Mouse (Mus musculus) cortical plate, adult 2 months (tissue): Measurements from ENCODE around the gene Tspo. TPM values are rescaled to one million over a fixed set of nuclear protein-coding genes. Genes with fewer than 3 reads are reported as not detected.

Experiments
- H3K27ac ChIP-seq: fragments of 200-500 bp; 2 replicates; pipeline ENCODE4 v1.5.1; 2012; ENCODE audit warnings: low read length, control low read depth, inconsistent platforms; ENCODE audit not compliant: insufficient read depth
- H3K4me1 ChIP-seq: fragments of 200-500 bp; 2 replicates; pipeline ENCODE4 v1.6.1; 2011; ENCODE audit warnings: low read length; ENCODE audit not compliant: control insufficient read depth, insufficient read depth
- H3K4me3 ChIP-seq: fragments of 200-500 bp; 2 replicates; pipeline ENCODE4 v1.5.1; 2011; ENCODE audit warnings: mild to moderate bottlenecking, low read length, control low read depth; ENCODE audit not compliant: insufficient read depth
- CTCF ChIP-seq: fragments of 200-500 bp; IDR thresholded peaks from 2 replicates; pipeline ENCODE4 v1.5.1; 2011; ENCODE audit warnings: mild to moderate bottlenecking, control low read depth, low read length; ENCODE audit not compliant: insufficient read depth; ENCODE audit errors: extremely low read depth
- POLR2A ChIP-seq: fragments of 200-500 bp; IDR thresholded peaks from 2 replicates; pipeline ENCODE4 v1.6.1; 2011; ENCODE audit warnings: mild to moderate bottlenecking, low read length, control low read depth; ENCODE audit not compliant: insufficient read depth; ENCODE audit errors: extremely low read depth
- polyA plus RNA-seq: library from polyadenylated mRNA; depleted of rRNA; stranded (reverse); fragments of >200 nt; gene quantifications from 2 replicates; pipeline ENCODE4 v1.2.3, GENCODE M21; 2012

Tspo gene
- polyA plus RNA-seq, 1 experiment, result 11.5 TPM

DNA sequence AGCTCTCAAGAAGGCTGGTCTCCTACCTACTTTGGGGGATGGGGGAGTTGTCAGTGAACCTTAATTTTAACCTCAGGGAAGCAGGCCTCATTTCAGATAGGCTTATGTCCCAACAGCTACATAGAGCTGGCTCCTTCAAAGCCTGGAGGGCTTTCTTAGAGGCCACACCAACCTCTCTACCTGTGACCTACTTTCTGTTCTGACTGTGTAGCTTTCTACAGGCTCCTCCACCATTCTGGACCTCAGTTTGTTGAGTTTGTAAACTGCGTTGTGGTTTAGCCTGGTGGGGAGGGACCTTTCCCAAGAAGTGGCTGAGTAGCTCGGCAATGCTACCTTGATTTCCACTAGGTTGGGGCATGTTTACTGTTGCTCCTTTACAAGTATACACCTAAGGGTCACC lies 35.6 kb upstream of the Tspo start:
- no peak overlapping the region for H3K27ac ChIP-seq

GRCm38 (mm10) chr15:83528892-83529291 lies 34.5 kb upstream of the Tspo start:
- Histone ChIP-seq H3K4me3 (no peak overlapping the region), H3K27ac (no peak overlapping the region), H3K4me1 (no peaks in the 10 kb centered on the region)
- TF ChIP-seq CTCF, result no peak
- TF ChIP-seq POLR2A, result no peak

More for the DNA sequence above, 35.6 kb upstream of the Tspo start:
- no peaks in the 10 kb centered on the region for H3K4me1 ChIP-seq
- no peak overlapping the region for H3K4me3 ChIP-seq
- TF ChIP-seq CTCF (no peak), POLR2A (no peak)

DNA sequence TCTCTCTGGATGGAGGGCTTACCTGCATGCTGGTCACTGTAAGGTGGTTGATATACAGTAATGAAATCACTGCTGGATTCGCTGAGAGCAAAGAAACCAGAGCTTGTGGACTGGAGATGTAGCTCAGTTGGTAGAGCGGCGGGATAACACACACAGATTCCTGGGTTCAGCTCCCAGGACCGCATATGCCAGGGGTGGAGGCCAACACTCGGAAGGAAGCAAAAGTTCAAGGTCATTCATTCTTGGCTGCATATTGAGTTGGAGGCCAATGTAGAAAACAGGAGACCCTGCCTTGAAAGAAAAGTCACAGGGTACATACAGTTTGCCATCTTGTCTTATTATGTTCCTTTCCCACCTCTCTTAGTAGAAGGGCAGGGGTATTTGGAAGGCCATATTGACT lies 33.6 kb upstream of the Tspo start:
- no peaks in the 10 kb centered on the region for H3K4me1 ChIP-seq
- TF ChIP-seq CTCF (no peak), POLR2A (no peak)
- no peak overlapping the region for H3K4me3 ChIP-seq
- no peak overlapping the region for H3K27ac ChIP-seq

GRCm38 (mm10) chr15:83530233-83530632 lies 33.2 kb upstream of the Tspo start:
- Histone ChIP-seq H3K4me3 (no peak overlapping the region), H3K4me1 (no peaks in the 10 kb centered on the region), H3K27ac (no peak overlapping the region)
- TF ChIP-seq CTCF, result no peak
- TF ChIP-seq POLR2A, result no peak

DNA sequence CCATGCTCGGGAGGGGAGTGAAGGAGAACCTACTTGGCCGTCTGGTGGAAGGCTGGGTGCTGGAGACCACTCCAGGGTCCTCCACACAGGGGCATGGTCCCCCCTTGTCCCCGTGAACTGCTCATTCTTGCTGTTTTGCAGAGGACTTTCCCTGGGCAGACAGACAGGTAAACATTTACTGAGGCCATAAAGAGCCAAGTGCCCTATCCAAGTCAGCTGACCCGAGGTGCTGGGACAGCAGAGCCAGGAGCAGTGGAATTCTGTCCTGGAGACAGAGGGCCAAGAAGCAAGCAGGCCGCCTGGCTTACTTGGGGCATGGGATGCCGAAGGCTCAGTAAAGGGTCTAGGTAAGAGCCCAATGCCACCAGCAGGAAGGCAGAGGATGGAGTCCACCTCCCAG lies 32.7 kb upstream of the Tspo start:
- Histone ChIP-seq H3K27ac (no peak overlapping the region), H3K4me3 (no peak overlapping the region), H3K4me1 (no peaks in the 10 kb centered on the region)
- TF ChIP-seq POLR2A (no peak), CTCF (no peak)

DNA sequence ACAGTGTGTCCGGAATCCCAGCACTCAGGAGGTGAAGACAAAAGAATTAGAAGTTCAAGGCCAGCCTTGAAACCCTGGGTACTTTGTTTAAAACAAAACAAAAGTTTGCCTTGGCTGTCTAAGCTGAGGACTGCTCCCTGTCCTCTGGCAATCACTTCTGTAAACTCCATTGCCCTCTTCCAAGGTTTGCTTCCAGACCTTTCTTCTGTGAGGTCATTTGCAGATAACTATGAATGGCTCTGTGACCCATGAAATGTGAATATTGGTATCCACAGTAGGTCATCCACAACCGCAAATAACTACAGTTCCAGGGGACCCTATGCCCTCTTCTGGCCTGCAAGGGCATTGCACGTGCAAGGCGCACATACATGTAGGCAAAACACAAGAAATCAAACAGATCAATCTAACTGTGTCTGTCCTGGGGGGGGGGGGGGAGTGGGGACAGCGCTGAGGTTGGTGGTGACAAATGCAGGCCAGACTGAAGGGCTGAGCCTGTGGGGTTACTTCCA lies 31.4 kb upstream of the Tspo start:
- TF ChIP-seq POLR2A, result no peak
- no peak for TF ChIP-seq CTCF
- H3K4me3 ChIP-seq, result no peak overlapping the region
- no peak overlapping the region for H3K27ac ChIP-seq
- H3K4me1 ChIP-seq, result no peaks in the 10 kb centered on the region

DNA sequence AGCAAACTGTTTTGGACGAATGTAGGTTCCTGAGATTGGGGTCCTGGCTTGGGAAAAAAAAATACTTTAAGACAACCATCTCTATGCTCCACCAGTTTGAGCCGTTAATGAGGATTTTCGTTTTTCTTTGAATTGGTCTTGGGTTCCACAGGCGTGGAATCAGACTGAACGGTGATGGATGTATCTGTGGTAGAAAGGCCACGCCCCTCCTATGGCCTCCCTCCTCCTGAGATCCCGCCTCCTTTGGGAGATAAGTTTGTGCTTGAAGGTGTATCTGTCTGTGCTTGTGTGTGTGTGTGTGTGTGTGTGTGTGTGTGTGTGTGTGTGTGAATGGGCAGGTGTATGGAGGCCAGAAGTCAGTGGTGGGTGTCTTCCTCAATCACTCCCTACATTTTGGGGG lies 30.8 kb upstream of the Tspo start:
- no peak for TF ChIP-seq CTCF
- TF ChIP-seq POLR2A, result no peak
- Histone ChIP-seq H3K27ac (no peak overlapping the region), H3K4me3 (no peak overlapping the region), H3K4me1 (no peaks in the 10 kb centered on the region)

GRCm38 (mm10) chr15:83534960-83535889 lies 28.2 kb upstream of the Tspo start:
- Histone ChIP-seq H3K4me1 (no peaks in the 10 kb centered on the region), H3K27ac (no peak overlapping the region), H3K4me3 (no peak overlapping the region)
- TF ChIP-seq POLR2A (no peak), CTCF (no peak)

DNA sequence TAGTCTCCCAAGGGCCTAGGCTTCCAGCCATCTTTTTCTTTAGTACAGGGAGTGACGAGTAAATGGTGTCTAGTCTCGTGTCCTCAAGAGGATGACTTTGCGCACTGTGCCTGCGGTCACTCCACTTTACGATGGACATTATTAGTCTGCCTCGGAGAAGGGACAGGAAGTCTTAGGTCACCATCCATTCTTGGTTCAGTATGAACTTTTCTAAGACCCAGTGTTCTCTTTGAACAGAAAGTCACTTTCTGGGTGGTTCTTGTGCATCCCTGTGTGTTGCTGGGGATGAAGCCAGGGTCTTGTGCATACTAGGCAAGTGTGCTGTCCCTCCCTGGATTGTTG lies 27.5 kb upstream of the Tspo start:
- Histone ChIP-seq H3K27ac (no peak overlapping the region), H3K4me1 (no peaks in the 10 kb centered on the region), H3K4me3 (no peak overlapping the region)
- TF ChIP-seq CTCF (no peak), POLR2A (no peak)

DNA sequence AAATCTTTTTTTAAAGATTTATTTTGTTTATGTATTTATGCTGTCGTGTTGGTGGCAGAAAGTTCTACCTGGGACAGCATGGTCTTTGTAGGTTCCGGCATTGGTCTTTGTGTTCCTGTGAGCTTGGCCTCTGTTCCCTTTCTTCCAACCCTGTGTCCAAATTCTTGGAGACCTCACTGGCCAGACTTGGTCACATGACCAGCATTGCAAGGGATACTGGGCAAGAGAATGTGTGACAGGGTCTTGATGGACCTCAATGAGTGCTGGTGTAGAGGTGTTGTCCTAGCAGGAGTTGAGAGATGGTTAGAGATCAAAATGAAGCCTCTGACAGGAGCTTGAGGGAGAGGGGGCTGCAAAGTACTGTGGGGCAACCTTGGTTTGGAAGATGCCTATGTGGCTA lies 24.5 kb upstream of the Tspo start:
- no peak overlapping the region for H3K4me3 ChIP-seq
- TF ChIP-seq POLR2A, result no peak
- TF ChIP-seq CTCF, result no peak
- H3K27ac ChIP-seq, result no peak overlapping the region
- H3K4me1 ChIP-seq, result no peaks in the 10 kb centered on the region

- Histone ChIP-seq H3K4me1 (no peaks in the 10 kb centered on the region), H3K27ac (no peak overlapping the region), H3K4me3 (no peak overlapping the region)
- TF ChIP-seq POLR2A, result no peak
- TF ChIP-seq CTCF, result no peak
Measured at GRCm38 (mm10) chr15:83539905-83540304, 23.5 kb upstream of the Tspo start.
